Mouse (Mus musculus) kidney, postnatal 4 days (tissue): ENCODE results near the gene Bglap3.
"Not testable (repeated sequence)": the region's sequence is repeated elsewhere in the genome, so short reads cannot be mapped to it uniquely, and the experiment has no call there.

Source experiments
- DNase-seq, 2 experiments: peaks; one replicate each; pipeline ENCODE4 v3.0.0; 2021; ENCODE audit warnings: mixed read lengths in 2 of 2

Gene Bglap3

DNA sequence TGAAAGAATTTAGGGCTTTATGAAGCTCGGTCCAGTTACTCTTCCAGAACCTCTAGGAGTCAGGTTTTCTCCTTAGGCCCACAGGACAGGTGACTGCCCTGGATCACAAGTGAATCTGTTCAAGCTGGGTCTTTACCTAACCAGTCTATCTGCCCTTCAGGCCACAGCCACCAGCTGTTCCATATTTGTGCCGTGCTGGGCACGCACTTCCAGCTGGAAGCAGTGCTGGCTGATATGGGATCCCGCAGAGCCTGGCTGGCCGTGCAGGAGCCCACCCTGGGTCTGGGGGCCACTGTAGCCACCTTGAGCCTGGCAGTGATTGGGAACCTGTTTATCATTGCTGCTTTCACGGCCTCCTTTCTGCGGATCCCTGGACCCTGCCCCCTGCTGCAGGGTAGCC lies 4.1 kb upstream of the Bglap3 start:
- not testable (repeated sequence) for DNase-seq

GRCm38 (mm10) chr3:88375750-88376626 lies 3.4 kb upstream of the Bglap3 start:
- DNase-seq: peak; percentile 48 to 64

DNA sequence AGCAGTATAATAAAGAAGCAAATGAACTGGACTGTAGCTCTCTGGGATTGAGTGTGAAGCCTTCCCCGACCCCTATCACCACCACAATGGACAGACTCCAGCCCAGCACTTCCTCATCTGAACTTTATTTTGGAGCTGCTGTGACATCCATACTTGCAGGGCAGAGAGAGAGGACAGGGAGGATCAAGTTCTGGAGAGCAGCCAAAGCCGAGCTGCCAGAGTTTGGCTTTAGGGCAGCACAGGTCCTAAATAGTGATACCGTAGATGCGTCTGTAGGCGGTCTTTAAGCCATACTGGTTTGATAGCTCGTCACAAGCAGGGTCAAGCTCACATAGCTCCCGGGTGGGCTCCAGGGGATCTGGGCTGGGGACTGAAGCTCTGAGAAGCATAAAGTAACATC lies 4.0 kb downstream of the Bglap3 start:
- not testable (repeated sequence) for DNase-seq

GRCm38 (mm10) chr3:88367517-88367916 lies 5.0 kb downstream of the Bglap3 start:
- DNase-seq: not testable (repeated sequence)

DNA sequence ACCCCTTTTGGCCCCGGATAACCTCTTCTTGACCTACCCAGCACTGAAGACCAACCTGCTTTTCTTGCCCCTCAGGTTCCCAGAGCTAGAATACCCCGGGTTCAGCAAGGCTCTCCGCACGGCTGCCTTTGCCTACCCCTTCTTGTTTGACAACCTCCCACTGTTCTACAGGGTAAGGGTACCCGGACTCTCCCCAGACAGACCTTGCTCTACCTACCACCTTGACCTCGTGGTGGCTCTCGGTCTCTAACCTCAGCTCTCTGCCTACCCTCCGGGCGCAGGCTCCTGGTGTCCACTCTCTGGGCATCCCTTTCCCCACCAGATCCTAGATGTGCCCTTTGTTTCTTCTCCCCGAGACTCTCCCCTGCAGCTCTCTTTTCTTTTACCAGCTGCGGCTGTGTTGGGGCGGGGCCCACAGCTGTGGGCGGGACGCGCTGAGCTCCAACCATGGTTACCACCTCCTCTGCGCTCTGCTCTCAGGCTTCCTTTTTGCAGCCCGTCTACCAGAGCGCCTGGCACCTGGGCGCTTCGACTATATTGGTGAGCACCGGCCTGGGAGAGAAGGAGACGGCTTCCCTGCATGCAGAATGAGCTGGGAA lies 5.6 kb downstream of the Bglap3 start:
- DNase-seq: peak; percentile 70 to 76

- no peak for DNase-seq
Observed at GRCm38 (mm10) chr3:88365705-88366361, 6.7 kb downstream of the Bglap3 start.

GRCm38 (mm10) chr3:88364337-88364736 lies 8.2 kb downstream of the Bglap3 start, which contains the start of gene Paqr6:
Paqr6 (plus strand) TSS chr3:88364584.
- peak; percentile 88 to 90 for DNase-seq

GRCm38 (mm10) chr3:88363700-88364099 lies 8.8 kb downstream of the Bglap3 start:
- no peak for DNase-seq

DNA sequence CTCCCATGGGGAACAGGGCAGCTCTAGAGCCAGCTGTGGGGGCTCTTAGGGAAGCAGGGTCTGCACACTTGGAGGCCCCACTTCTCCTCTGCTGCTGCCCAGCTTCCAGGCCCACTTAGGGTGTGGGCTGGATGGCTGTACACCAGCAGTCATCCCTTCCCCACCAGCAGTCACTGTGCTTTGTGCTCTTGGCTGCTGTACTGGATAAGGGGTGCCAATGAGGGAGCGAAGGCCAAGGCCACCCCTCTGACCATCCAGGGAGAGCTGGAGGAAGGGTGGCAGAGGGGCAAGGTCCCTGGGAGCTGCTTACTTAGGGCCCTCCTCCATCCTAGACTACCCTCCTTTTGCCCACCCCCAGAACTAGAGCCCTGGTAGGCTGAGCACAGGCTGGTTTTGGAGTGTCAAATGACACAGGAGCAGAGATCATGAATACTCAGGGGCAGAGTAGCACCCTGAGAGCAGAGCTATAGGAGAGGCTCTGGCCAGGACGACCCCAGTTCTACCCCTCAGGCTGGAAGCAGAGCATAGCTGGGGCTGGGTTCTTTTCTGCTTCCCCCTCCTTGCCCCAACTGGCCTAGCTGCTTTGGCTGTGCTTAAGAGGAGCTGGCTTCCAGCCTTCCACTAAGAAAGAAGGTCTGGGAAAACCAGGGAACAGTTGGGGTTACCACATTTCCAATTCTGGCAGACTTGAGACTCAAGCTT lies 10.8 kb downstream of the Bglap3 start:
- no peak for DNase-seq

DNA sequence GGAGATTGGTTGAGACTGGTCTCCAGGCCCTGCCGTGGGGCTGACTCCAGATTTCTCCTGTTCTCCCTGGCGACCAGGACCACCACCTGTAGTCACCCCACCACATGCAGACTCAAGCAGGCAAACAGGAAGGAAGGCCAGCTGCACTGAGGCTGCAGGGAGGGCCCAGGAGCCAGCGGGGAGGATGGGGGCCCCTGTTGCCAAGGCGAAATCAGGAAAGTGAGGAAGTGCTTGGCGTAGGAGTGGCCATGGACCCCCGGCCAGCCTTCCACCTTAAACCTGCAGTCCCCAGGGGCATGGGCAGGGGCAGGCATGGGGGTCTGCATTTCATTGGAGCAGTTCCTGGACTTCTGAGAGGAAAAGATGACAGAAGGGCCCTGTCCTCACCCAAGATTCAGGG lies 11.4 kb downstream of the Bglap3 start:
- no peak for DNase-seq

GRCm38 (mm10) chr3:88359989-88360388 lies 12.6 kb downstream of the Bglap3 start:
- DNase-seq: no peak

DNA sequence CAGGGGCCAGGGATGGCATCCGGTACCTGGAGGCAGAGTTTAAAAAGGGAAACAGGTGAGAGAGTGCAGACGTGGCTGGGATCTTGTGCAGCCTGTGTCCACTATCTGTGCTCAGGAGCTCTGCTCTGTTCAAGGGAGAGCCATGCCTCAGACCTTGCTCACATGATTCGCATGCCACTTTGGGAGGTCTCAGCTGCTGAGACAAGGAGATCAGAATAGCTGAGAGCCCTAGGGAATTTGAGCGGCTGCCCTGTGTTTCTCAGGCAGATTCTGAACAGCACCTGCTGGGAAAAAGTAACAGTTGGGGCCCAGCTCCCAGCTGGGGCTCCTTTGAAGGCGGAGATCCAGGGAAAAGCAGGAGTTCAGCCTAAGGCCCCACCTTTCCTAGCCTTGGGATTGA lies 13.0 kb downstream of the Bglap3 start:
- no peak for DNase-seq

DNA sequence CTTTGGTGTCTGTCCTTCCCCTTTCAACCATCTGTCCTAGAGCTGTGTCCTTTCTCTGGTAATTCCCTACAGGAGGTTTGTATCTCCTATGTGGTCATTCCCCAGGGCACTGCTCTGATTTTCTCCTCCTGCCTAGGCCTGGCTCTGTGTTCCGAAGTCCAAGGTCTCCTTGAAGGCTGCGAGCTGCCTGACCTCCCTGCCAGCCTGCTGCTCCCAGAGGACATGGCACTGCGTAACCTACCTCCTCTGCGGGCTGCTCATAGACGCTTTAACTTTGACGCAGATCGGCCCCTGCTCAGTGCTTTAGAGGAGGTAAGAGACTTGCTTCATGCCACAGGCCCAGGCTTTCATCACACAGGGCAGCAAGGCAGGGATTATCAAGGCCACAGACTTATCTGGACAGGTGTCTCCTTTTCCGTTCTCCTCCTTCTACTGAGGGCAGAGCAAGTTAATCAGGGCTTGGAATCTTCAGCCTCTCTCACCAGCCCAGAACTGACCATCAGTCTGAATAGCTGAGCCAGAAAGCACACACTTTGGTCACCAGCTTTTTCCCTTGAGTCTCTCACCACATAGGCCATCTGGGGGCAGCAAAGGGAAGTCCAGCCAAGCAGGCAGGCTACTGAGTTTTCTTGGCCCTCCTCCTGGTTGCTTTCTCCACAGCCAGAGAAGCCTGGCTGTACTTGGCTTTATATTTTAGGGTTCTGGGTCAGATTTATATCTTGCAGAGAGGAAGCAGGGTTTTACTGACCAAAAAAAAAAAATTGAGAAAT lies 18.0 kb downstream of the Bglap3 start:
- DNase-seq: peak in 1 of 2 experiments; percentile 22

- no peak for DNase-seq
Observed at GRCm38 (mm10) chr3:88352907-88353306, 19.6 kb downstream of the Bglap3 start.

DNA sequence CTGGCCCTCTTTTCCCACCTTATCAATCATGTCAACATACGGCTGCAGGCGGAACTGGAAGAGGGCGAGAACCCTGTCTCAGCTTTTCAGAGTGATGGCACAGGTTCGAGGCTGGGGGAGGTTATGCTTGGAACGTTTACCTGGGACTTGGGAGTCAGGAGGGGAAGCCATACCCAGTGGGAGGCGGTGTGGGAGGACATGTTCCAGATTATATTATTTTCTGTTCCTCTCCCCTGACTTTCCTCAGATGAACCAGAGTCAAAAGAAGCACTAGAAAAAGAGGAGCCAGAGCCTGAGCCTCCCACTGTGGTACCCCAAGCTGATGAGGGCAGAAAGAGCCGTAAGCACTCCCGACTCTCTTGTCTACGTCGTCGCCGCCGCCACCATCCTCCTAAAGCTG lies 21.8 kb downstream of the Bglap3 start:
- DNase-seq: no peak

GRCm38 (mm10) chr3:88339006-88339405 lies 33.5 kb downstream of the Bglap3 start:
- no peak for DNase-seq

DNA sequence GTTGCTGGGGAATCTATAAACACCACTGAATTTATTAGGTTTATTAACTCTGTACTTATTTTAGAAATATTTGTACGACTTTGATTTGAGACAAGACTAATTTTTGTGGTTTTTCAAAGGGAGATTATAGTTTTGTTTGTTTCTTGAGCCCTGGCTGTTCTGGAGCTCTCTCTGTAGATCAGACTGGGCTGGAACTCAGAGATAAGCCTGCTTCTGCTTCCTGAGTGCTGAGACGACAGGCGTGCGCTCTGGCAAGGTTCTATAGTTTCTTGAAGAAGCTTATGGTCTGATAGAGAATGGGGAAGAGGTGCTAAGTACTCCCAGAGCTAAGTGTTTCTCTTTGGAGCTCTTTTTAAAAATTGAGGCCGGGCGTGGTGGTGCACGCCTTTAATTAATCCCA lies 34.2 kb downstream of the Bglap3 start:
- no peak for DNase-seq

- DNase-seq: no peak
Observed at GRCm38 (mm10) chr3:88337367-88338020, 35.0 kb downstream of the Bglap3 start.

GRCm38 (mm10) chr3:88336058-88337013 lies 36.2 kb downstream of the Bglap3 start, which contains the start of the genes Tmem79 and Smg5:
Tmem79 (minus strand) TSS chr3:88336148.
Smg5 (plus strand) TSS chr3:88336260.
- peak; percentile 96 to 98 for DNase-seq

GRCm38 (mm10) chr3:88335436-88336053 lies 37.0 kb downstream of the Bglap3 start:
- DNase-seq: peak; percentile 30 to 55
